Mouse (Mus musculus) 3134 (cell line): Measurements from ENCODE around the gene Ankrd37.
A peak's percentile ranks its signal among the peaks of the same experiment; 100 is the strongest.

ENCODE experiments used
- DNase-seq: peaks from one replicate; pipeline ENCODE4 v3.0.0-alpha.2; 2011; ENCODE audit warnings: low spot score; ENCODE audit not compliant: insufficient read length; ENCODE audit errors: extremely low read depth

Gene Ankrd37

DNA sequence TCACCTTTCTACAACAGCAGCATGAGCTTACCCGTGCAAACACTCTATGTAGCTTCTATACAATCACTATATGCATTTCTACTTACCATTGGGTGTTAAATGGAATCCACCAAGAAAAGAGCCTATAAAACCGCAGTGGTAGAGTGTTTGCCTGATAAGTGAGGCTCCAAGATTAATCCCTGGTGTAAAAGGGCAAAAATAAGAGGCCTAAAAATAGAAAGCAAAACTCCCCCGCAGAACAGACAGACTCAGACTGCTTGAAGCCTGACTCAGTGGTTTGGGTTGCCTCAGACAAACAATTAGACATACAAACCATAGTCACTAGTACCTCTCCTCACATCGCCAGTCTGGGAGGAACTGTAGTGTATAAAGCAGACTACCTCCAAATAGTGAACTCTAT lies at the start of gene Ankrd37:
Gene Ankrd37 (minus strand): TSS at position 112 of the 400 bp plus-strand sequence.
- no peak for DNase-seq

DNA sequence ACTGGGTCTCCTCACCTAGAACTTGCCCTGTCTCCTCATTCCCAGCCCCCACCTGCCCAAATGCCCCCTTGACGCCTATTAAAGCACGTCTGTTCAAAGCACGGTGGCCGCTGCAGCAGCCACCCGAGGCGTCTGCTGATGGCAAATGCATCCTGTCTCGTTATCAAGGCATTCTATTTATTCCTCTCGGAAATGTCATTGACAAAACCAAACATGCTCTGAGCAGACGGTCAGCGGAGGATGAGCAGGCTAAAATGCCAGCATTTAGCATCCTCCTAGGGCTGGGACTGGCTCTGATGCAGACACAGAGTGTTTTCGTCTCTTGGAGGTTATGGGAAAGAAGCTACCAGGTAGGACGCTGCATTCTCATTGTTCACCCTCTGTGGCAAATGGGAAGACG lies 34.8 kb upstream of the Ankrd37 start:
- no peak for DNase-seq

DNA sequence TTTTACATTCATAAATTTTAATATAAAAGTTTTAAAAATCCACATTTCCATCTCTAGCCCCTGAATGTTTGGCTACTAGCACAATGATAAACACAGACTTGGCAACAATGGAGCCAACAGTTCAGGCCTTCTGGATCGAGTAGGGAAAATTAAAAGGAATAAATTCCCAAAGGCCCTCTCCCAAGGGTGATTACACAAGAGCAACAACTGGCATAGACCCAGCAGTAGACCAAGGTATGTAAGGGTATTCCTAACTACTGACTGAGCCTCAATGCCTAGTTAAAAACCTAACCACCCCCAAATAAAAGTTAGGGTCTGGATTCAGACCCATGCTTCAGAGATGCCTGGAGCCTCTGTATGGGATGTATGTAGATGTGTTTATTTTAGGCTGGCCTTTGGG lies 34.2 kb upstream of the Ankrd37 start:
- no peak for DNase-seq

DNA sequence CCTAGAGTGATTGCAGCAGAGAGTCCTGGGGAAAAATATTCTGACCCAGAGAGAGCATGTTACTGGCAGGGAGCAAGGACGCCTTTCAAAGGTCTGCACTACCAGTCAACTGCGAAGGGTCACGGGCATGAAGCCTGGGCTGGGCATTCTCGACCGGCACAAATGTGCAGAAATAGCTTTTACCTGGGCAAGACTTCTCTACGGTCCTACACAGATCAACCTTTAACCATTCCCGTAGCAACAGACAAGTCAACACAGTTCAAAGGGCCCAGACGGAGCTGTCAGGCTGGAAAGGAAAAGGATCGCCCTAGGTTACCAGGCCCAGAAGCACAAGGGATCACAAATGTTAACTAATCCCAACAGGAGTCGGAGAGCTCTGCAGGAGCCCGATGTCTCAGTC lies 30.7 kb upstream of the Ankrd37 start:
- no peak for DNase-seq

DNA sequence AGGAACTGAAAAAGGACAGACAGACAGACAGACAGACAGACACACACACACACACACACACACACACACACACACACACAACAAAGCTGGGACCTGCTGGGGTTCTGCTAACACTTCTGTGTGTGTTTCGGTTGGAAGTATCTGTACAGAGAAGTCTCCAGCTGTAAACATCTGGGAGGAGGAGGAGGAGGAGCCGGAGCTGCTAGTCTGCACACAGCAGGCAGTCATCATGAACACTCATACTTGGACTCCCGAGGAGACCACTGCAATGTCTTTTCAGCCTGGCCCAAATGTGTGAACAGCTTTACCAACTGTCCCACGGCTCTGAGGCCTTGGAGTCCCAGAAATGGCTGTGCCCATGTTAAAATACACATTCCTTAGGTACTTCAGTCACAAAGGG lies 18.9 kb upstream of the Ankrd37 start:
- no peak for DNase-seq

DNA sequence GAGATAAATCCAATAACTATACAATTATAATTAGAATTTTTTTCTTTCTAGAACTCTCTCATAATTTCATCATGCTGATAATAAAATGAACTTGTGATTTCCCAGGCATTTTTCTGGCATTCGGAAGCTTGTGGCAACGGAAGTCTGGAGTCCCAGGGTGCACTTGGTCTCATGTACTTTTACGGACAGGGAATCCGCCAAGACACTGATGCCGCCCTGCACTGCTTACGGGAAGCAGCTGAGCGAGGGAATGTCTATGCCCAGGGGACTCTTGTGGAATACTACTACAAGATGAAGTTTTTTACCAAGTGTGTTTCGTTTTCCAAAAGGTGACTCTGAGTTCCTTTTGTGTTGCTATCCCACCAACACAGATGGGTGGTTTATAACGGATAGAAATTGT lies 17.3 kb upstream of the Ankrd37 start:
- DNase-seq: no peak

DNA sequence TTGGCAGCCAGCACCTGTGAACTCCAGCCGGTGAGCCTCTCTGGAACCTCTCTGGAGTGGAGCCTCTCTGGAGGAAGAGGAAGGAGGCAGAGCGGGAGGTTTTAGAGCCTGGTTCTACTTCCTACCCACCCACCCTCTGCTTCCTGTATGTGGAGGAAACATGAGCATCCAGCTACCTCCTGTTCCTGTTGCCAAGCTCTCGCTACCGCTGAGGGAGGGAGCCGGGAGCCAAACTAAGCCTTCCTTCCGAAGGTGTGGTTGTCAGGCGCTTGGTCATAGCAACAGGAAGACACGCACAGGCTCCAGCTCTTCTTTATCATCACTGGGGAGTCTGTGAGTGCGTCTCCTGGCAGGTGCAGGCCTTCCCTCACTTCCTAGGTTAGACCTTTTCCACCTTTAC lies 16.7 kb upstream of the Ankrd37 start:
- DNase-seq: no peak

DNA sequence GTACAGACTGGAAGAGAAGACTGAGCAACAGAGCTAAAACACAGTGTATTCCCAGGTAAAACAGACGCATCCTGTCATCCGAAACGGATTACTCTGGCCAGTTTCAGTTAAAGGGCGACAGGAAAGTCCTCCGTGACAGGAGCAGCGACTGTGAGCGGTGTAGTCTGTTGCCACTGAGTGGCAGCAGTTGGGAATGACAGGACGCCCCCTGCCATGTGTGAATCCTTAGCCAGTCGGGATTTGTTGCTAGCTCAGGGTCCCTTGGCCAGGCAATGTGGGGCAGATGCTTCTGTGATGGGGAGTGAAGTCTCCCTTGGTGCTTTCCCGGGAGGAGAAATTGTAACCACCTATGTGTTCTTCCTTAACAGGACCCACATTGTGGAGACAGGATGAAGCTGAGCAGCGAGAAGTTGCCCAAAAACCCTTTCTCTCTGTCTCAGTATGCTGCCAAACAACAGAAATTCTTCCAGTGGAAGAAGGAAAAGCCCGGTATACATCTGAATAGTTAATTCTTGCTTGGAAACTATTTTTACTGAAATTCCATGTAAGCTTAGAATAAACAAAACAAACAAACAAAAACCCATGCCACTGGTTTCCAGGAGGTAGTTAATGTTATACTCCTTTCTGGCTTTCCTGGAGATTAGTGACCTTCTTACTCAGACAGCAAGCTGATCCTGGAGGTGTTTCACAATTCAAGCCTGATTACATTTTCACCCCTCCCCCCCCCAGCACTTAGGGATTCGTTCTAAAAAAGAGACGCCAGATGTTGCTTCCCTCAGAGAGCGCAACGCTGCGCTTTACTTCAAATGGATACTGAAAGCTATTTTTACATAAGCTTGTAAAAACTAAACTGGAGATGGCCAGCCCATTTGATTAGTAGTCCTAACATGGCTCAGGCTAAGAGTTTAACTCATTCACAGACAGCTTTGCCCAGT lies 5.5 kb upstream of the Ankrd37 start:
- no peak for DNase-seq

DNA sequence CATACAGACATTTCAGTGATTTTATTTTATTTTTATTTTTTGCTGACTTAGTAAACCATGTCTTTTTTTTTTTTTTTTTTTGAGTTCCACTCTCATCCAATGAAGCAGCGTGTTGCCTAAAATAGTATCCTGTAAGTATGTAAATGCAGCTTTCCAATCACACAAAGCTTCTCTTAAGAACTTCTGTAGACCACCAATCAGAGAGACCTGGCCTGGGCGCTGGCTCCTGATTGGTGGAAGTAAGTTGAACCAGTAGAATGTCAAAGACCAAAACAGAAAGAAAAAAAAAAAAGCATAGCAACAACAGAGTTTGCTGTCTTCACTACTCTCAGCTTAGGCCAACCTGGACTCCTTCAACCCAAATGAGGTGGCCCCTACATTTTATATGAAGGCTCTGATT lies 4.8 kb upstream of the Ankrd37 start:
- DNase-seq: no peak

DNA sequence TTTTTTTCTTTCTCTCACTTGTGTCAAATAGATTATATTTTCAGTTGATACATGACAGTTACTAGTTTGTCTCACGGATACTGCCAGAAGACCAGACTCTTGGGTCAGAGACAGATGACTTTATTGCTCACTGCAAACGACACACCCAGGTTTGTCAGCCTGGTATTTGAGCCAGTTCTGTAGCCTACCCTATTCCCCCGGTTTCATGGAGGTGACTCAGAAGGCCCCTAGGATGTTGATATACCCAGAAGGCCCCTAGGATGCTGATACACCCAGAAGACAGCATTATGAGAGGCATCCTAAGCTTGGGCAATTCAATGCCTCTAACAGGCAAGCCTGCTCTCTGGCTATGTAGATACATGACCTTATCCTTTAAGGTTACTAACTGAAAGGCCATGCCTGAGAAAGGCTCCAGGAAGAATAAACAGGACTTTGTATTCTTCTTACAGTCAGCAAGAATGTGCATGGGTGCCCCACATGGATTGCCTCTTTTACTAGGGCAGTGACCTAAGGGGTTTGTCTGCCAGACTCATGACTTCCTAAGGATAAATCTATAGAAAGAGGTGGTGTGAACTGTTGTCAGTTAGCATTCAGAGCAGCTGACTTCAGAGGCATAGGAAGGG lies 1.7 kb upstream of the Ankrd37 start:
- no peak for DNase-seq

DNA sequence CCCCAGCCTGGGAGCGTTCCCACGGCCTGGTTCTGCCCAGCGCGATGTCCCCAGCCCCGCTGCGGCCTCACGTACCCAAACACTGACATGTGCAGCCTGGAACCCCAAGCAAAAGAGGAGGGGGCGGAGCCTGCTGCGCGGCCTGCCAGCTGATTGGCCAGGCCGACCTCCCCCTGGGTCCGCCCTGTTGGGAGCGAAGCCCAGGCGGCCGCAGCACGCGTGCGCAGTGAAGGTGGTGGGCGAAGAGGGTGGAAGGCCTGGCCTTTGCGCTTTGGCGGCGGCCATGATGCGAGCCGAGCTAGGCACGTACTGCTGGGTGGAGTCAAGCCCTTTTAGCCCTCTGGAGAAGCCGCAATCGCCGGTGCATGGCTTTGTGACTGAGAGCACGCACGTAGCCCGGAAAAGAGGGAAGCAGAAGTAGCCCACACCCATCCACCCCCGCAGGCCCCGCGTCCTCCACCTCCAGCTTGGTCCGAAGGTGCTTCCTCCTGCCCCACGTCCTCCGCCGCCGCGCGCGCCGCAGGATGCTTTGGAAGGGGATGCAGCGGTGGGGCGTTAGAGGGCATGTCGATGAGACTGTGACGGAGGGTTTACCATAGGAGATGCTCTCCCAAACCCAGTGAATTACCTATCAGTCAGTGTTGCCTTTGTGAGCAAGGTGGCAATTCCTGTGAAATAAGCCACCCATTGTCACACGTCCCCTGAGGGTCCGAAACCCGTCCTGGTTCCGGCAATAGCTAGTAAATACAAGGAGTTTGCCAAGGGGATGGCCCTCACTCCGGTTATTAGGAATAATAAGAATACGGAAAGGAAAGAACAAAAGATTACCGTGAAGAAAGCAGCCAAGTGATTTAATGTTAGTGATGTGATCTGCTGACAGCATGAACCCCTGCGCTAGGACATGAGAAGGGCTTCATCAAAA lies 5.5 kb downstream of the Ankrd37 start:
- peak; percentile 99 for DNase-seq

DNA sequence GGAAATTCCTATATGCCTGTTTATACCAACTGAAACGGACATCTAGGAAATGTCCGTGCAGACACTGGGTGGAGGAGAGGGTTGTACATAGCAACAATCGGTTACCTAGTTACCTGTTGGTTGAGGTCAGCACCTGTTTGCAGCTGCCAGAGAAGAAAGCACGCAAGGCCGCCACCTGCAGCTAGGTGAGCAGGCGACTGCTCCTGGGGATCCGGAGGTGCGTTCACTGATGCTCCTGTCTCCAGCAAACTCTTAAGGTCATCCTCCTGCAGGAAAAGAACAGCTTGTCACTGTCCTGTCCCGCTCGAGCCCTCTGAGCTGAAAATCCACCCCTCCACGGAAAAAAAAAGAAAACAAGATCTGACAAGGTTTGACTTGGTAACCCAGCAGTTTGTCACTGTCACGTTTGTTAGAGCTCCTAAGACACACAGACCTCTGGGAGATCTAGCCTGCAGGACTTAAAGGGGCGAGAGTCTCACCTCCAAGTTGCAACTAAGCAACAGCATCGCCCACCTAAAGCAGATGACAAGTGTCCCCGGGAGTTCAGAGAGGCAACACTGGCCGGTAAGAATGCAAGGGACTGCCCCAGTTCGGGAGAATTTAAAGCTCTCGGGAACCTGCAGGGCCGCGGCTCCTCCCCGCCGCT lies 6.2 kb downstream of the Ankrd37 start, which contains the start of gene Lrp2bp:
Gene Lrp2bp (plus strand): TSS at position 166 of the 646 bp plus-strand sequence.
- DNase-seq: peak; percentile 25

DNA sequence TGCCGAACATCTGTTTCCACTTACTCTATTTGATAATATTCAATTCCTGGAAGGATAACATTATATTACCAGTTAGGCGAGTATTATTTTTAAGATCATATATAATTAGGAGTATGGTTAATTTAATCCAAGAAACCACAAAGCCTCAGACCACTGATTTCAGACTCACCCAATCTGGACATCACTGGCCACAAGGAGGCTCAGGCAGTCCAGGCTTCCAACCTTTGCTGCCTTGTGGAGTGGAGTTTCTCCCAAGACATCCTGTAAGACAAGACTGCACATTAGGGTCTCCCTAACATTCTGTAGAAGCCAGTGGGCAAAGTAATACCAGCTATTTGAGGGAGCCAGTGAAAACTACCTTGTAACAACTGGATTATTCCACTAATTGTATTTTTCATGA lies 7.3 kb downstream of the Ankrd37 start:
- no peak for DNase-seq

DNA sequence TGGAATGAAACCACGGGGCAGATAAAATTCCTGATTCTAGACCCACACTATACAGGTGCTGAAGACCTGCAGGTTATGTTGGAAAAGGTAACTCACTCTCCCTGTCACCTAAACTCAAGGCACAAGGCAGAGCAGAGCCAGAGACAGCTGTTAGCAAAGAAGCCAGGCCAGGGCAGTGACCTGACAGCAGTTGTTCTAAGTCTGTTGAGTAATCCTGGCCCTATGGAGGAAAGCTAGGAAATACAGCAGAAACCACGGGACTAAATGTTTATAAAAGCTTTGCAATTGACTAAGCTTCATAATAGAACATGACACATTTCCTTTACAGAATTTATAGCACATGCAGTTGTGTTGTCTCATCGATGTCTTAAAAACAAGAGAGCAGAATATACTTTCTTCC lies 9.9 kb downstream of the Ankrd37 start:
- no peak for DNase-seq

DNA sequence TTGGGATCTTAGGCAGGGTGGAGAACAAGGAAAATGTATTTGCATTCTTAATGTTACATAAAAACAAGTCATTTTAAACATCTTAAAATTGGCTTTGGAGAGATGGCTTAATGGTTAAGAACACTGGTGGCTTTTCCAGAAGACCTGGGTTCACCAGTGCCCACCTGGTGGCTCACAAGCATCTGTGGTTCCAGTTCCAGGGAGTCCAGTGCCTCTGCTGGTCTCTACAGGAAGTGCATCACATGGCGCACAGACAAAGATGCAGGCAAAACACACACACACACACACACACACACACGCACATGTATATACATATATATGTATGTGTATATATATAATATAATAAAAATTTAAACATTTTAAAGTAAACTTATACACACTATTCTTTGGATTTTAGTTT lies 11.4 kb downstream of the Ankrd37 start:
- DNase-seq: no peak

DNA sequence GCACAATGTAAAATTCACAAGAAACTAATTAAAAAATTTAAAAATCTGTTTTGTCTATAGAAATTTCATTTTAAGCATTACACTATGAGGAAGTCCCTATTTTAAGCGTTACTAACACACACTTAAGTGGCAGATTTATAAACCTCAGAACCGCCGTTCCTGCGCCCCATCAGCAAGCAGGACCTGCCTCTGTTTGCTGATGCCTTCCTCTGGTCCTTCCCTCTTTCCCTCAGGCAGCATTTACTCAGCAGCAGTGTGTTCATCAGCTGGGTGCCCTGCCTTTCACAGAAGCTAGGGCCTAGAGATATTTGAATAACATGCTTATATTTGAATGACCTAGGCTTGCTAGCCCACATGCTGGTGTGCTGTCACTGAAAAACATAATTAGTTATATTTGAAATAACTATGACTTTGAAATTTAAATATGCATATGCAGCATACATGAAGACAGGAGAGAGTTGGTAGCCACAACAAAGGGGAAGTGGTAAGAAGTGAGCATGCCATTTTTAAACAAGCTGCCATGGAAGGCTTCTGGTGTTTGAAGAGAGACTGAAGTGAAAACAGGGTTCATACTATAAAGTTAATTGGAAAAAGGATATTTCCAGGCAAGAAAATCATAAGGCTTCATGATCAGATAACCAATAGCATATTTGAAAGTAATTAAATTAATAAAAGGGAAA lies 14.7 kb downstream of the Ankrd37 start:
- no peak for DNase-seq

DNA sequence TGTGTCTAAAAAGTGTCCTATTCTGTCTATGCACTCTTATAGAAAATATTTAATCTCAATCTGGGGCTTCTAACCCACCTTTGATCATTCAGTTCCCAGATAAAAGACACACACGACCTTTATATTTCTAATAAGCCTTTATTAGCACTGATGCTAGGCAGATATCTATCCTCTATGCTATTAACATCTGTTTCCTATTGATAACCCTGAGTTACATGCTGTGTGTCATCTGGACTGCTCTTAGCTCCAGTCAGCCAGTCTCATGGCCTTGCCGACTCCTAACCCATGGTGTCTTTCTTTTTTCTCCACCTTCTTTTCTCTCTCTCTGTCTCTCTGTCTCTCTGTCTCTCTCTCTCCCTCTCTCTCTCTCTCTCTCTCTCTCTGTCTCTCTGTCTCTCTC lies 17.3 kb downstream of the Ankrd37 start:
- DNase-seq: no peak

DNA sequence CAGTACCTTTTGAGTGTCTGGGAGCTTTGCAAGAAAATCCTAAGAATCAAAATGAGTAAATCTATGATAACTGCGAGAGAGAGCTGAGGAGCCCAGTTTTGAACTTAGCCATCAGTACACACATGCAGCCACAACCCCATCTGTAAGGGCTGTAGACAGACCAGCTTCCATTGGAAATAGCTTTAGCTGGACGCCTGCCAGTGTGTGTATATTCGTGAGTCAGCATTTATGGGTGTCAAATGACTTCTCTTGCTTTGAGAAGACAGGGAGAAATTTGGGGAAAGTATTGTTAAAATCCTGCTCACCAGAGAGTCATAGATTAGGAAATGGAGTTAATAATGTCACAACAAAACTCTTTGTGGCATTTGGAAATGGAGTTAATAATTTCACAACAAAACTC lies 18.8 kb downstream of the Ankrd37 start:
- DNase-seq: no peak

DNA sequence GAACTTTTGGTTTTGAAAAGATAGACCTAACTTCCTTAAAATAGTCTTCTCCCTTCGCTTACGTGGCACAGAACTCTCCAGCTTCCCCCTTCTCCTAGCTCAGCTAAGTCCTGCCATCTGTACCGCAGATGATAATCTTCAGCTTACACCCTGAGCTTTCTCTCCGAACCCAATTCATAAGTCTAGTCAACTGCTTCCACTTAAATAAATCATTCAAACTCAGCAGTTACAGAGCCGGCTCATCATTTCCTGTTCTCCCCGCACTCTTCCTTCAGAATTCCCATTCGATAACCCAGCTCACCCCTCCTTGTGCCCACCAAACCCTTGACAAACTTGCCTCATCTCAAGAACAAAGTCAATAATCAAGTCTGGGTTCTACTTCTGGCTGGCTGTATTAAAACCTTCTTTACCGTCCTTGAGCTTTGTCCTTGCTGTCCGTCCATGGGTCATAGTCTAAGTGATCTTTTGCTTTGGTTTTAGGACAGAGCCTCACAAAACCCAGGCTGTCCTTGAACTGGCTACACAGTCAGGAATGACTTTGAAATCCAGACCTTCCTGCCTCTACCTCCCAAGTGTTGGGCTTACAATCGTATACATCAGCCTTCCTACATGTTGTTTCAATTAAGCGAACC lies 29.6 kb downstream of the Ankrd37 start:
- DNase-seq: no peak
